Mouse (Mus musculus): Measurements from ENCODE around the gene Igdcc3.

- TF ChIP-seq CTCF (IDR thresholded peaks at IDR 0.05; ENCODE audit: extremely low read depth, insufficient read length, insufficient replicate concordance, low read depth, low read length) (no peak), POLR2A (IDR thresholded peaks at IDR 0.05; ENCODE audit: low read depth, low read length) (no peak)
Measured at GRCm38 (mm10) chr9:65103173-65103752, 37.7 kb upstream of the Igdcc3 start.
